Mouse (Mus musculus): ENCODE data around the gene Mill2. TPM values are rescaled to one million over a fixed set of nuclear protein-coding genes. Genes with fewer than 3 reads are reported as not detected.
A peak's percentile ranks its signal among the peaks of the same experiment; 100 is the strongest.

Mill2 gene
- polyA plus RNA-seq, 1 experiment from 2014 or later: 0.42 TPM

- Histone ChIP-seq H3K27me3 (no peaks in the 10 kb centered on the region), H3K9me3 (no peaks in the 10 kb centered on the region), H3K4me3 (no peak overlapping the region), H3K36me3 (peaks cover 7% of the 10 kb centered on the region; the same call in 1 of the 2 replicates), H3K4me1 (0 out of 2 replicates have a peak, but pooled peaks cover 8% of the 10 kb centered on the region), H3K4me2 (no peak overlapping the region), H3K27ac (no peak overlapping the region), H3K9ac (no peak overlapping the region)
- ATAC-seq (ENCODE audit: insufficient number of reproducible peaks, low FRiP score, low TSS enrichment, low read depth): no peak
- 56% methylated on average over 9 of the region's 9 CpGs for WGBS
Measured at GRCm38 (mm10) chr7:18883991-18884744, 44.4 kb downstream of the Mill2 start.

- no peak overlapping the region for H3K4me2 ChIP-seq
- no peaks in the 10 kb centered on the region for H3K27me3 ChIP-seq
- H3K27ac ChIP-seq: no peak overlapping the region
- H3K9me3 ChIP-seq: no peaks in the 10 kb centered on the region
- H3K4me1 ChIP-seq: 0 out of 2 replicates have a peak, but pooled peaks cover 8% of the 10 kb centered on the region
- no peak overlapping the region for H3K4me3 ChIP-seq
- 50% methylated on average over 13 of the region's 13 CpGs for WGBS
- H3K9ac ChIP-seq: no peak overlapping the region
- ATAC-seq (ENCODE audit: insufficient number of reproducible peaks, low FRiP score, low TSS enrichment, low read depth): no peak
- H3K36me3 ChIP-seq: peaks cover 7% of the 10 kb centered on the region; the same call in 1 of the 2 replicates
Measured at GRCm38 (mm10) chr7:18884745-18885422, 45.1 kb downstream of the Mill2 start.

GRCm38 (mm10) chr7:18886963-18887362, 47.2 kb downstream of the Mill2 start:
- Histone ChIP-seq H3K9ac (no peak overlapping the region), H3K4me3 (no peak overlapping the region), H3K4me2 (no peak overlapping the region), H3K4me1 (0 out of 2 replicates have a peak, but pooled peaks cover 8% of the 10 kb centered on the region), H3K27ac (no peak overlapping the region), H3K36me3 (peaks cover 7% of the 10 kb centered on the region), H3K9me3 (no peaks in the 10 kb centered on the region), H3K27me3 (no peaks in the 10 kb centered on the region)
- ATAC-seq (ENCODE audit: insufficient number of reproducible peaks, low FRiP score, low TSS enrichment, low read depth): no peak
- WGBS: 81% methylated on average over 1 of the region's 1 CpGs

DNA sequence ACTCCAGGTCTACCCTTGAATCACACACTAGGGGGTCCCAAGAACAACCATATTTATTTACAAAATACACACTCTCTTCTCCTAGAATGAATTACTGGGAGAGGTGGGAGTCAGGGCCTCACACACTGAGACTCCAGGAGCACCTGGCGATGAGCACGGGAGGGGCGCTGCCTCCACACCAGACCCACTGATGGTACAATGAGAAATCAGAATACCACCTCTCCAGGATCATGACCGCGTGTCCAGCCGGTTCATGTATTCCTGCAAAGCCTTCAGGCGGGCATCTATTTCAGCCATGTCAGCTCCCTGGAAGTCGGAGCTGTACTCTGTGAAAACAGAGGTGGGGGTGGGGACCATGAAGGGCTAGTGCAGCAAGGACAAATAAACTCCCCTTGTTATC, 51.1 kb downstream of the Mill2 start:
- no peak overlapping the region for H3K4me2 ChIP-seq
- H3K4me3 ChIP-seq: no peak overlapping the region
- no peak overlapping the region for H3K27ac ChIP-seq
- no peaks in the 10 kb centered on the region for H3K9me3 ChIP-seq
- peaks cover 22% of the 10 kb centered on the region for H3K4me1 ChIP-seq
- no peak for ATAC-seq (ENCODE audit: insufficient number of reproducible peaks, low FRiP score, low TSS enrichment, low read depth)
- H3K36me3 ChIP-seq: peaks cover 7% of the 10 kb centered on the region
- WGBS: 89% methylated on average over 8 of the region's 8 CpGs
- H3K27me3 ChIP-seq: peaks cover 7% of the 10 kb centered on the region; the same call in 1 of the 2 replicates
- no peak overlapping the region for H3K9ac ChIP-seq

DNA sequence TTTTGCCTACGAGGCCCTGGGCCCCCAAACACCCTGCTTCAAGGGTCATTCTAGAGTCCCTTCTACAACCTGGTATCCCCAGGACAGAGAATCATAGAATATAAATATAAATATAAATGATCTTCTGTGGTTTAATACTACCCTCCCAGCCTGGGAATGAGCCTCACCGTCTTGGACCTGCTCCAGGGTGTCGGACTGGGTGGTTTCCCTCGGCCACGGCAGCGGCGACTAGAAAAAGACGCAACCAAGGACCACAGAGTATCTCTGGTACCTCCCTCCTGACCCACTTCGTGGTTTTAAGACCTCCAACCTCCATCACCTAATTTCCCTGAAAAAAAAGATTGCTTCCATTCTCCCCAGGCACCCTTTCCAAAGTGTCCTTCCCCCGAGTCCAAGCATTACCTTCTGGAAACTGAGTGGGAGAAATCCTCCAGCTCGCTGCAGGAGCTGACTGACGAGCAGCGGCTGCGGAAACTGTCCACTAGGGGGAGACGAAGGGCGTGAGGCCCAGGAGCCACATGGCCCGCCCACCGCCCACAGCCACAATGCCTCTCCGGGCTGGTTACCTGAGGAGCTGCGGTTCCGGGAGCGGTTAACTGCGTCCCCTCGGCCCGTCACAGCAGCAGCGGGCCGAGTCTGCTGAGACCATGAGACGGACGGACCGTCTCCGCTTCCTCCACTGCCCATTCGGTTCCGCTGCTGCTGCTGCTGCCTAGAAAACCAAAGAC, 52.3 kb downstream of the Mill2 start:
- no peak for ATAC-seq (ENCODE audit: insufficient number of reproducible peaks, low FRiP score, low TSS enrichment, low read depth)
- peaks cover 22% of the 10 kb centered on the region for H3K4me1 ChIP-seq
- peak overlapping the region; percentile 73 for H3K4me2 ChIP-seq
- WGBS: 19% methylated on average over 33 of the region's 33 CpGs
- H3K9me3 ChIP-seq: no peaks in the 10 kb centered on the region
- no peak overlapping the region for H3K27ac ChIP-seq
- H3K9ac ChIP-seq: peak overlapping the region; percentile 29
- peaks cover 7% of the 10 kb centered on the region; the same call in 1 of the 2 replicates for H3K27me3 ChIP-seq
- peaks cover 4% of the 10 kb centered on the region for H3K36me3 ChIP-seq
- H3K4me3 ChIP-seq: peak overlapping the region; percentile 46

- ATAC-seq (ENCODE audit: insufficient number of reproducible peaks, low FRiP score, low TSS enrichment, low read depth): 0 out of 2 replicates have a peak, but pooled peaks have one; percentile 32
- peaks cover 7% of the 10 kb centered on the region; the same call in 1 of the 2 replicates for H3K27me3 ChIP-seq
- H3K4me3 ChIP-seq: peak overlapping the region; percentile 46
- H3K9ac ChIP-seq: no peak overlapping the region
- H3K36me3 ChIP-seq: peaks cover 9% of the 10 kb centered on the region
- peak overlapping the region; percentile 95 for H3K4me2 ChIP-seq
- WGBS: 24% methylated on average over 27 of the region's 27 CpGs
- H3K4me1 ChIP-seq: peaks cover 22% of the 10 kb centered on the region
- no peak overlapping the region for H3K27ac ChIP-seq
- no peaks in the 10 kb centered on the region for H3K9me3 ChIP-seq
Measured at GRCm38 (mm10) chr7:18893009-18893408, 53.2 kb downstream of the Mill2 start.

DNA sequence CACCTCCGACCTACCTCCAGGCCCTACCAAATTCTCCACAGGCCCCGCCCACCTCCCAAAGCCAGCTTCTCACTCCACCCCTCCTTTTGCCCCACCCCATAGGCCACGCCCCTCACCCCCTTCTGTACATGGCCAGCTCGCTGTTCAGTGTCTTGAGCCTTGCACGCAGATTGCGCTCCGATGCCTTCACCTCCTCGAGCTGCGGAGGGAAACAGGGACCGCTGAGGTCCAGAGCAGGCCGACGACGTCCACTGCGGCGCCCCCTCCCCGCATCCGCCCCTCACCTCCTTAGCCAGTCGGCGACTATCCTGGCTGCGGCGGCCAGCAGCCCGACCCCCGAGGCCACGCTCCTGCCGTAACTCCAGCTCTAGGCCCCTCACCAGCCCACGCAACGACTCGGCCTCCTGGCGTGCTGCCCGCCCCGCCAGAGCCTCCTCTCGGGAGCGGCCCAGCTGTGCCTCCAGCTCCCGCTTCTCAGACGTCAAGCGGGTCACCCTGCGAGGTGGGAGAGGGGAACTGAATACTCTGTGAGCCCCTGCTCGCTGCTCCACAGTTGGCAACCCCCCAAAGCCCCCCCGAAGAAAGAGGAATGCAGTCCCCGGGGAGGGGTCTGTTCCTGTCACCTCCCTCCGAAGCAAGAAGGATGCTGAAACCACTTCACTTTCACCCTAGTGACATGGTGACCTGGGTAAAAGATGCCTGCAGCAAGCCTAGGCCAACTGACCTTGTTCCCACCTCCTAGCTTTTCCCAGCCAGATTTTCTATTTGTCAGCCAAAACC, 54.1 kb downstream of the Mill2 start:
- Histone ChIP-seq H3K4me3 (peak overlapping the region; percentile 46), H3K9ac (peak overlapping the region; percentile 41), H3K27me3 (peaks cover 7% of the 10 kb centered on the region; the same call in 1 of the 2 replicates), H3K4me1 (peaks cover 22% of the 10 kb centered on the region), H3K9me3 (no peaks in the 10 kb centered on the region), H3K36me3 (peaks cover 17% of the 10 kb centered on the region), H3K4me2 (peak overlapping the region; percentile 95), H3K27ac (no peak overlapping the region)
- 2% methylated on average over 41 of the region's 41 CpGs for WGBS
- ATAC-seq (ENCODE audit: insufficient number of reproducible peaks, low FRiP score, low TSS enrichment, low read depth): peak; percentile 45

GRCm38 (mm10) chr7:18896536-18896935, 56.8 kb downstream of the Mill2 start:
- peaks cover 7% of the 10 kb centered on the region; the same call in 1 of the 2 replicates for H3K27me3 ChIP-seq
- peaks cover 22% of the 10 kb centered on the region for H3K4me1 ChIP-seq
- H3K4me3 ChIP-seq: no peak overlapping the region
- ATAC-seq (ENCODE audit: insufficient number of reproducible peaks, low FRiP score, low TSS enrichment, low read depth): no peak
- no peak overlapping the region for H3K9ac ChIP-seq
- WGBS: 35% methylated on average over 5 of the region's 5 CpGs
- no peak overlapping the region for H3K4me2 ChIP-seq
- no peaks in the 10 kb centered on the region for H3K9me3 ChIP-seq
- no peak overlapping the region for H3K27ac ChIP-seq
- H3K36me3 ChIP-seq: peaks cover 40% of the 10 kb centered on the region

DNA sequence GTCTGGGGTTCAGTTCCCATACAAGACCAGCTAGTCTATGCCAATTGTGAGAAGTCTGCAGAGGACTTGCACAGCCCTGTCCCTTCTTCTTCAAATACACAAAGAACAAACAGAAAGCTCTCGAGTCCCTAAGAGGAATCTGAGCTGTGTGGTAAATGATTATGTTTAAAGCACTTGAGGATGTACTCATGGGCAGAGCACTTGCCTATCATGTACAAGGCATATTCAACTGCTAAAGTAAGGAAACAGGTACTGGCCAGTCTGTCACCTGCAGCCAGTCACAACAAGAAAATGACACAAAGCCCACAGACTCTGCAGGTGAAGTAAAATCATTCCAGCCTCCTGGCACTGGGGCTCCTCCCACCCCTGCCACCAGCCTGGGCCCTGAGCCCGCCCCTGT, 60.7 kb downstream of the Mill2 start:
- peaks cover 55% of the 10 kb centered on the region for H3K36me3 ChIP-seq
- ATAC-seq (ENCODE audit: insufficient number of reproducible peaks, low FRiP score, low TSS enrichment, low read depth): no peak

DNA sequence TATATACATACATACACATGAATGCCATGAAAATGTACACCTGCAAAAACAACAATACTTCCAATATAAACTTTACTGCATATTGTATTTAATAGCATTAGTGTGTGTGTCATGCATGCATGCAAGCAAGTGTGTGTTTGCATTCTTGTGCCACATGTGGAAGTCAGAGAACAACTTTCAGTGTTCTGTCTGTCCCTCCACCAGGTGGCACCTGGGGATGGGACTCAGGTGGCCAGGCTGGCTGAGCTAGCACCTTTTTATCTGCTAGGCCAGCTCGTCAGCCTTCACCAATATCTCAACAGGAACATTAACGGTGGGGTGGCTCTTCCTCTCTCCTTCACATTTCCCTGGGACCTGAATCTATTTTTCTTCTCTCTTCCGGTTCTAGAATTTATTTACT, 62.7 kb downstream of the Mill2 start:
- H3K4me2 ChIP-seq: no peak overlapping the region
- no peak overlapping the region for H3K4me3 ChIP-seq
- H3K27ac ChIP-seq: no peak overlapping the region
- H3K4me1 ChIP-seq: no peaks in the 10 kb centered on the region
- H3K9ac ChIP-seq: no peak overlapping the region
- H3K27me3 ChIP-seq: no peaks in the 10 kb centered on the region
- peaks cover 55% of the 10 kb centered on the region for H3K36me3 ChIP-seq
- WGBS: 76% methylated on average over 3 of the region's 3 CpGs
- no peak for ATAC-seq (ENCODE audit: insufficient number of reproducible peaks, low FRiP score, low TSS enrichment, low read depth)
- no peaks in the 10 kb centered on the region for H3K9me3 ChIP-seq

More for the DNA sequence above, 60.7 kb downstream of the Mill2 start:
- H3K4me2 ChIP-seq: no peak overlapping the region
- H3K9ac ChIP-seq: no peak overlapping the region
- no peaks in the 10 kb centered on the region for H3K9me3 ChIP-seq
- no peaks in the 10 kb centered on the region for H3K27me3 ChIP-seq
- 92% methylated on average over 2 of the region's 2 CpGs for WGBS
- H3K27ac ChIP-seq: no peak overlapping the region
- H3K4me3 ChIP-seq: no peak overlapping the region
- H3K4me1 ChIP-seq: no peaks in the 10 kb centered on the region

GRCm38 (mm10) chr7:18904971-18905370, 65.2 kb downstream of the Mill2 start:
- WGBS: 77% methylated on average over 3 of the region's 3 CpGs
- ATAC-seq (ENCODE audit: insufficient number of reproducible peaks, low FRiP score, low TSS enrichment, low read depth): no peak
- H3K36me3 ChIP-seq: peaks cover 33% of the 10 kb centered on the region

More at GRCm38 (mm10) chr7:18904971-18905370, 65.2 kb downstream of the Mill2 start:
- Histone ChIP-seq H3K4me2 (no peak overlapping the region), H3K27me3 (no peaks in the 10 kb centered on the region), H3K27ac (no peak overlapping the region), H3K9me3 (no peaks in the 10 kb centered on the region), H3K4me1 (peaks cover 18% of the 10 kb centered on the region), H3K4me3 (no peak overlapping the region), H3K9ac (no peak overlapping the region)

Data from limb, embryonic 15.5 days (tissue).